Mouse (Mus musculus) hematopoietic multipotent progenitor cell, adult 10-12 weeks (in vitro differentiated cells): ENCODE data around the gene Nrl. TPM values are rescaled to one million over a fixed set of nuclear protein-coding genes. Genes with fewer than 3 reads are reported as not detected.

Experiments
- polyA plus RNA-seq: library from polyadenylated mRNA; stranded (reverse); fragments of >175 nt; gene quantifications from 2 replicates; pipeline ENCODE4 v1.2.3, GENCODE M21; 2012; ENCODE audit warnings: low replicate concordance

The Nrl gene
- polyA plus RNA-seq = not detected in 2 replicates

DNA sequence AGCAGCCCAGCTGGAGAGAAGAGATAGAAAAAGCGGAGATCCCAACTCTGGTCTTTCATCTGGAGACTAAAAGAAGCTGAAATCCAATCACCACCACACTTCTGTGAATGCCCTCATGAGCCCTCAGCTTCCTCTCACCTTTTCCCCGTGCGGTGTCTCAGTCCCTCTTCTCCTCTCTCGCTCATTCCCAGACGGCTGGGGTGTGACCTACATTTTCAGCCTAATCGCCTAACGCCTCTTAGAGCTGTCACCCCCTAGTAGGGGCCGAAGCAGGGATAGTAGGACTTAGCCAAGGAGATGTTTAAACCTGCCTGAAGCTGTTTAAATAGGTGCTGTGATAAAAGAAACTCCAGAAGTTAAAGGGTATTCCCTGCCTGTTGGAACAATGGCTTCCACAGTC, at the start of gene Nrl:
Gene Nrl (minus strand): TSS at position 197 of the 400 bp plus-strand sequence.

DNA sequence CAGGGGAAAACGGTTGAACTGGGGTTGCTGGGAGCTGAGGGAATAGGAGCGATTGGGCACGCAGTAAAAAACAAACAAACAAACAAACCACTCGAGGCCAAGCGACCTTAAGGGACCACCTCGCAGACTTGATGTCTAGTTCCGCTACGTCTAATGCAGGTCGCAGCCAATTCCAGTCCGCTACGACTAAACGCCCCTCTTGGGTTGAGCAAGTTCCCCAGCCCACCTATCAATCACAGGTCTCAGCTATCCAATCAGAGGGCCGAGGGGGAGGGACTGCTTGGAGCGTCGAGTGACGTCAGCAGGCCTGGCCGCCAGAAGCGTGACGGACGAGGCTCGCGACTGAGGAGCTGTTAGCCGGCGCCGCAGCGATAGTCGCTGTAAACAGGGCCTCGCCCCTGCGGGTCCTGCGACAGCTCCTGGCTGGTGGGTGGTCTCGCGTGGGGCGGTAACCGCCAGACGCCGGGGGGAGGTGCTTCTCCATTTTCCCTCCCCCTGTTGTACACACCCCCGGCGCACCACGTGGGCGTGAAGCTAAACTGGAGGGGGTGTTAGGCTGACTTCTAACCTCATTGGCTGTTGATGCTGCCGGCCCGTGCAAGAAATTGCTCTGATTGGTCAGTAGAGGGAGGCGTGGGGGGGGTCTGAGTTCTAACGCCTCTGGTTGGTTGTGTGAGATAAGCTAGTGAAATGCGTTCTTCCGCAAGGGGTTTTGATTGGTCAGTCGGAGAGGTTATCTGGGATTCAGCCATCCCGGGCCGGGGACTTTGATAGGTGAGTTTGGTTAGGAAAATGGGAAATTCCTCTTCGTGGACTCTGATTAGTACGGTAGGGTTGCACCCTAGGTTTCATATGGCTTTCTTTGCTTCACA, 35.7 kb upstream of the Nrl start, which contains the start of gene A730061H03Rik:
Gene A730061H03Rik (minus strand): TSS at position 205 of the 872 bp plus-strand sequence.

DNA sequence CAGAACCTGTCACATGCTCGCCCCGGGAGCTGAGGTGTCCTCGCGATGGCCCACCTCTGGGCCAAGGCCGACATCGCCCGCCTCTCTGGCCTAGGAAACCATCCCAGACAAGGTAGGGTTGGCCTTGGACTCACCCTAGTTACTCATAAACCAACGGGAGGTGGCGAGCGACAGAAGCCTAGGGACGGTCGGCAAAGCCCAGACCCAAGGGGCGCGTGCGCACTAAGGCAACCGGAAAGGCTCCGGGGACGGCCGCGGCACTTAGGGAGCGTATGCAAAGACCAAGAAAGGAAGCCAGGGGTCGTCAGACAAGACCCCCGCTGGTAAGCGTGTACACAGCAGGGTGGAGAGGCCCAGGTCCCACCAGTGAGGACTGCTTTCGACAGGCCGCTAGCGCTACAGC, 35.0 kb upstream of the Nrl start, which contains the start of gene Dcaf11:
Gene Dcaf11 (plus strand): TSS at position 208 of the 403 bp plus-strand sequence.

DNA sequence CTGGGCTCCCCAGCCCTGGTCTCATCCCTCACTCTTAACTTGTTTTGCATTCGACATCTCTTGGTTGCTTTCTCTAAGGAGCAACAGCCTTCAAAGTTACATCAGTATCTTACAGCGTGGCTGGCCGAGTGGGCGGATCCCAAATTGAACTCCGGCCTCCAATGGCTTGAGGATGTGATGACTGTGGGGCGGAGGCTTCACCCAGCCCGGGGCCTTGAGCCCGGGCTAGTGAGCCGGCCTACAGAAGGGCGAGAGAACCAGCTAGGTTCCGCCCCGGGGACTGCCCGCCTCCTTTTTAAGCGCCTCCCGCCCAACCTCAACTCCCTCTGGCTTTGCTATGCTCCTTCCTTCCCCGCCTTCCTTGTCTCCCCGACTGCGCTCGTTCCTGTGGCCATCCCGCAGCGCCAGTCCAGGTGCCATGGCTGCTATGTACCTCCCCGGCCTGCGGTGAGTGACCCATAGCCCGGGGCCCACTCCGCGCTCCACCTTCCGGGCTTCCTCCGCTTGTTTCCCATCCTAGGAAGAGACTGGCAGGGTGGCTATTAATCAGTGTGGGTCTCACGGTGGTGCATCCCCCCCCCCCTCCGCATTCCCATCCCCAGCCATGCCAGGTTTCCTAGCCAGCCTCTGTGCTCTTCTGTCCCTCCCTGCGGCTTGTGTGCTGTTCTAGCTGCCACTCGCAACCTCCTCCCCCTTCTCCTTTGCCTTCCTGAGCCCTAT, 15.4 kb upstream of the Nrl start, which contains the start of gene Pck2:
Gene Pck2 (plus strand): TSS at position 200 of the 720 bp plus-strand sequence.

DNA sequence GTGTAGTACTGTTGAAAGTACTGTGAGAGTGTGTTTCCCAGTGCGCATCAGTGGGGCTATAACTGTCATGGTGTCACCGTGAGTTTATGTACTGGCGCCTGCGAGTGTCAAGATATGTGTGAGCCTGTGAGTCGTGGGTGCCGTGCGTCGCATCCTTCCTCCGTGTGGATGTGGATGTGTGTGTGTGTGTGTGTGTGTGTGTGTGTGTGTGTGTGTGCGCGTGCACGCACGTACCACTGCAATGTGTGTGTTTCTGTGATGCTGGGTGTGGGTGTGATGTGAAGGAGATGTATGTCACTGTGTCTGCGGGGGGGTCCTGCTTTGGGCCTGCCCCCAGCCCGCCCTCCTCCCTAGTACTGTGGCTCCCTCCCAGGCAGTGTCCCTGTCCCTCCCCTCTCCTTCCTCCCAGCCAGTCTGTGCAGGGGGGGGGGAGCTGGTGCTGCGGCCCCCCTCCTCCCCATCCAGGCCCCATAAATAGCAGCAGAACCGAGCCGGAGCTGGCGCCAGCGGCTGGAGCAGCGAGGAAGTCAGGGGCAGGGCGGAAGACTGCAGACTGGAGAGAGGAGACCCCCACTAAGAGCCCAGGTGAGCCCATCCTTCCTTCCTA, 14.6 kb downstream of the Nrl start, which contains the start of gene Cpne6:
Gene Cpne6 (plus strand): TSS at position 321 of the 607 bp plus-strand sequence.

DNA sequence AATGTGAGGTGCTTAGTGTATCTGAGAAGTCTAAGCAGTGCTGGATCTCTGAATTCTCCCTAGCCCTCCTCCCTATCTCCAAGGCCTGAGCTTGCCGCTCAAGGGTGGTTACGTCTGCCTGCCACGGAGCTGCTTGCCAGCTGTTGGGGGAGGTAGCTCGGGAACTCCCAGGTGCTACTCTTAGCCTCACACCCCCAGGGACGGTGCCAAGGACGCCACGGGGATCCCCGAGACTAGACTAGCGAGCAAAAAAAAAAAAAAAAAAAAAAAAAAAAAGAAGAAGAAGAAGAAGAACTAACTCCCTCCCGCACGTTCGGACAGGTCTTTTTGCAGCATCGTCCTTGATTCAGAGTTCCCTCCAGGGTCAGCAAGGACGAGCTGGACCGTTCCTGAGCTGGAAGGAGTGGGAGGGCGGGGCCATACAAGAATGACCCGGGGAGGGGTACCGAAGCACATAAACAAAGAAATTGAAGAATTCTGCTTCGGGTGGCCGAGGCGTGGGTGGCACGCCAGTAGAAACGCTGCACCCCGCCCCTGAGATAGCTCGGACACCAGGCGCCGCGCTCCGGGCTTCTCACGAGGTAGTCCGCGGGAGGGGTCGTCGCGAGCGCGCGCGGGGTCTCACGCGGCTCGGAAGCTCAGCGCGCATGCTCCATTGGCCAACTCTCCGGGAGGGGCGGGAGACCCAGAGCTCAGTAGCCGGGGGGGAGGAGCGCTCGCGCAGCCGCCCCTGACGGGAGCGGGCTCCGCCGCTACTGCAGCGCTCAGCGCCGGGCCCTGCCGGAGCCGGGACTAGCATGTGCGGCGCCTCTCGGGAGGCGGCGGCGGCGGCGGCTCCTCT, 34.2 kb downstream of the Nrl start, which contains the start of gene Carmil3:
Gene Carmil3 (plus strand): TSS at position 291 of the 841 bp plus-strand sequence.

DNA sequence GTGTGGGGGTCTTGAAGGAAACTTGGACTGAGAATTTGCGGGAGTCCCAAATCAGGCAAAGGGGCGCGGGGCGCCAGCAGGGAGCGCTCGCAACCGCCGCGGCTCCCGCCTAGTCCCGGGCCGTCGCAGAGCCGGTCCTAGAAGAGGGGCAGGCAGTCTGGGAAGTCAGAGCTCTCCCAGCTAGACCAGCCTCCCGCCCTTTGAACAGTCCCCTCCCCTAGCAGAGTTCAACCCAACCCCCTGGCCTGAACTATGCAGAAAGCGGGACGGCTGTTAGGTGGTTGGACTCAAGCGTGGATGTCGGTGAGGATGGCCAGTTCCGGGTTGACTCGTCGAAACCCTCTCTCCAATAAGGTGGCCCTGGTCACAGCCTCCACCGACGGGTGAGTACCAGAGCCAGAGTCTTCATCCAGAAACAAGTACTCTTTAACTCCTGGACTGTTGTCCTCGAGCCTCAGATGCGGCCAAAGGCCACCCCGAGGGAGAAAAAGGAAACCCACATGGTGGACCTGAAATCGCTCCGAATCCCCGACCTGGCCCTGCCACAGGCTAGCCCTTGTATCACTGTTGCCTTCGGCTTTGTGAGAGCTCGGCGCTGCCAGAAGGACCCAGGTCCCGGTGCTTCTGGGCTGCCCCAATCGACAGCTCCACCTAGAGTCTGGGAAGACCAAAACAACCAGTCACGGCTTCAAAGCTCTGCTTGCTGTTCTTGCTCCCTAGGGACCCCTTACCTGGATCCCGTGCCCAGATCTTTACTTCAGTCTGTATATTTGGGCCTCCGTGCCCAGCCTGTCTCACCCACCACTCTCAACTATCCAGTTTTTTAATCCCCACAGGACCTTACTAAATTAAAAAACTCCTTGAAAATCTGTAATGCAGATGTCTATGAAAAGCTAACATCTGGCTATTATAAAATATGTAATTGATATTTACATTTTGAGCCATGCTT, 45.9 kb downstream of the Nrl start, which contains the start of gene Dhrs4:
Gene Dhrs4 (plus strand): TSS at position 108 of the 949 bp plus-strand sequence.

Other genes with a start within 250 kb of the Nrl start
- gene Dhrs4, start 46.2 kb downstream of the Nrl start, polyA plus RNA-seq = 25.8 and 52.4 TPM in 2 replicates
- gene Carmil3, start 34.3 kb downstream of the Nrl start, polyA plus RNA-seq = 3.4 and 6.3 TPM in 2 replicates
- gene Cpne6, start 14.5 kb downstream of the Nrl start, polyA plus RNA-seq = not detected in 2 replicates
- gene Pck2, start 15.3 kb upstream of the Nrl start, polyA plus RNA-seq = 40.5 and 60.9 TPM in 2 replicates
- 66.7 and 69.0 TPM in 2 replicates for gene Dcaf11, start 35.0 kb upstream of the Nrl start, polyA plus RNA-seq
- gene A730061H03Rik, start 35.4 kb upstream of the Nrl start, polyA plus RNA-seq = 2.0 TPM in 1 of 2 replicates, not detected in the other
- gene Fitm1, start 50.6 kb upstream of the Nrl start, polyA plus RNA-seq = 0.33 TPM in 1 of 2 replicates, not detected in the other
- gene Psme1, start 53.1 kb upstream of the Nrl start, polyA plus RNA-seq = 226 and 353 TPM in 2 replicates
- gene Emc9, start 60.3 kb upstream of the Nrl start, polyA plus RNA-seq = 10.0 and 14.4 TPM in 2 replicates
- 65.8 and 135 TPM in 2 replicates for gene Psme2, start 66.1 kb upstream of the Nrl start, polyA plus RNA-seq
- 46.9 and 59.8 TPM in 2 replicates for gene Rnf31, start 66.7 kb upstream of the Nrl start, polyA plus RNA-seq
- 35.4 and 179 TPM in 2 replicates for gene Irf9, start 78.6 kb upstream of the Nrl start, polyA plus RNA-seq
- gene Rec8, start 93.1 kb upstream of the Nrl start, polyA plus RNA-seq = 0.49 and 0.84 TPM in 2 replicates
- 14.0 and 57.8 TPM in 2 replicates for gene Ipo4, start 111.0 kb upstream of the Nrl start, polyA plus RNA-seq
- gene Gm49378, start 112.9 kb upstream of the Nrl start, polyA plus RNA-seq = 3.7 TPM in 1 of 2 replicates, not detected in the other
- 14.0 and 32.8 TPM in 2 replicates for gene Tm9sf1, start 118.8 kb upstream of the Nrl start, polyA plus RNA-seq
- gene Tssk4, start 125.2 kb upstream of the Nrl start, polyA plus RNA-seq = 0.45 and 0.48 TPM in 2 replicates
- 18.5 and 23.8 TPM in 2 replicates for gene Mdp1, start 135.5 kb upstream of the Nrl start, polyA plus RNA-seq
- 5.9 and 22.3 TPM in 2 replicates for gene Gmpr2, start 147.0 kb upstream of the Nrl start, polyA plus RNA-seq
- 36.9 and 68.6 TPM in 2 replicates for gene Nedd8, start 147.1 kb upstream of the Nrl start, polyA plus RNA-seq
- gene Tinf2, start 156.8 kb upstream of the Nrl start, polyA plus RNA-seq = 48.2 and 59.6 TPM in 2 replicates
- gene Tgm1, start 188.9 kb upstream of the Nrl start, polyA plus RNA-seq = 13.8 and 16.6 TPM in 2 replicates
- gene Rabggta, start 197.3 kb upstream of the Nrl start, polyA plus RNA-seq = 27.4 and 45.7 TPM in 2 replicates
- gene Dhrs1, start 220.7 kb upstream of the Nrl start, polyA plus RNA-seq = 8.3 and 9.9 TPM in 2 replicates
- 16.1 and 20.1 TPM in 2 replicates for gene Nop9, start 220.7 kb upstream of the Nrl start, polyA plus RNA-seq
- 0.11 and 0.15 TPM in 2 replicates for gene Cideb, start 233.5 kb upstream of the Nrl start, polyA plus RNA-seq
- gene Ltb4r2, start 236.4 kb upstream of the Nrl start, polyA plus RNA-seq = 0.13 and 0.56 TPM in 2 replicates
- gene Ltb4r1, start 241.0 kb upstream of the Nrl start, polyA plus RNA-seq = 4.6 and 38.8 TPM in 2 replicates